Mouse (Mus musculus) layer of hippocampus, adult 9-11 months (tissue): Measurements from ENCODE around the gene Gp1bb.

Experiments used
- DNase-seq: peaks from one replicate; pipeline ENCODE4 v3.0.0; 2022

The Gp1bb gene

DNA sequence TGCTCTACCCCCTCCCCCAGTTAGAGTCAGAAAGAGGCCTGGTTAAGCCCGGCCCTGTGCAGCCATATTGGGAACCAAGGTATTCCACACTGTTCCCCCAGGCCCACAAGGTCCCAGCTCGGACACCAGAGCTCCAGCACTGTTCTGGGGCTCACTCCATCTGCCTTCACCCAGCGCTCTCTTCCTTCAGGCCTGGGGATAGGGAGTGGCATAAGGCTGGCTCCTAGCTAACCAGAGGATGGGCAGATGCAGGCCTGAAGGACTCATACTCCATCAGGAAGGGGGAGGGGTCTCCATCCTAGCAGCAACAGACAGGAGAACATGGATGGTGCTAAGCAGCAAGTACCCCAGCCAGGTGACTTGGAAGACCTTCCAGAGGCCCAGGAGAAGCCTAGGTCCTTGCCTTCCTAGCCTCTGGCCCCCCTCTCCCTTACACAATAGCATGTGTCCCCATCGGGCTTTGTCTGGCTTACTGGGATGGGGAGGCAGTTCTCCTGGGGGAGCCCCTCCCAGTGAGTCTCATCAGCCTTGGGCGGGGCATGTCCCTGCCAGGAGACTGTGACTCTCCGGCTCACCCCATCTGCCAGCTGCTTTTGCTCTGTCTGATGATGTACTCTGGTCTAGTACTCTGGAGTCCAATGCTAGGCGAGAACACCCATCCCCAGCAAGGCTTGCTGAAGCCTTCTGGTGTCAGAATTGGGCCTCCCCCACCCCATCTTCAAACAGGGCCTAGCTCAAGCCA is 6.2 kb upstream of the Gp1bb start:
- peak; percentile 50 for DNase-seq

DNA sequence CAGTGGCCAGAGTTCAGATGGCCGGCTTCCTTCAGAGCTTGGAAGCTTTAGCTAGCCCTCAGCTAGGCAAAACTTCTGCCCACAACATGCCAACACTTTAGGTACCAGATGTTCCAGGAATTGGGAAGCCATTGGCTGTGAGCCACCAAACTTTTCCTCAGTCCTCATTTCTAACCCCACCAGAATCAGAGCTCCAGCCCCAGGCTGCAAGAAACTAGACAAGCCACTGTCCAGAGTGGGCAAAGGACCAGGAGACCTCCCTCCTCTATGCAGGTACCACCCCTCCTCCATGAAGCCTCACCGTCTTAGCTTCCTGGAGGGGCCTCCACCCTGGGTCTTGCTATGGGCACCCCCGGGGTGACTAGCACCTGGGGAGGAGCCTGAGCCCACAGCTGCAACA is 5.0 kb upstream of the Gp1bb start:
- DNase-seq = no peak

DNA sequence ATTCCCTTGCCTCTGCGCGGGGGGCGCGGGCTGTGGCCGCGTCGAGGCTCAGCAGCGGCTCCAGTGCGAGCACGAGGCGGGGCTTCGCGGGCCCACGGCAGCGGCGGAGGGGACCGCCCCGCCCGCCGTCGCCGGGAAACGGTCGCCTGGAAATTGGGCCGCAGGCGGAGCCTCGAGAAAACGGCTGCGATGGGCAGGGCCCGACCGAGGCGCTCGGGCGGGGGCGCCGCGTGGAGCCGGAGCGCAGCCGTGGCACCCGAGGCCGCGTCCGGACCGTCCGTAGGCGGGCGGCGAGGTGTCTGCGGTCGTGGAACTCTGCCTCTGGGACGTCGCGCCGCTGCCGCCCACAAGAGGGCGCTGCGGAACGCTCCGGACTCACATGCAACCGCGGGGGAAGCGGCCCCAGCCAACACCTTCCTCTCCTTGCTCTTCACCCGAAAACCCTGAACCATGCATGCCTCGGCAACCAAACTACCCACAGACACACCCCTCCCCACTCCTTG is 4.2 kb upstream of the Gp1bb start, which contains the start of gene Gm49601:
Gene Gm49601 (minus strand): TSS at position 52 of the 503 bp plus-strand sequence.
- DNase-seq = peak; percentile 87

DNA sequence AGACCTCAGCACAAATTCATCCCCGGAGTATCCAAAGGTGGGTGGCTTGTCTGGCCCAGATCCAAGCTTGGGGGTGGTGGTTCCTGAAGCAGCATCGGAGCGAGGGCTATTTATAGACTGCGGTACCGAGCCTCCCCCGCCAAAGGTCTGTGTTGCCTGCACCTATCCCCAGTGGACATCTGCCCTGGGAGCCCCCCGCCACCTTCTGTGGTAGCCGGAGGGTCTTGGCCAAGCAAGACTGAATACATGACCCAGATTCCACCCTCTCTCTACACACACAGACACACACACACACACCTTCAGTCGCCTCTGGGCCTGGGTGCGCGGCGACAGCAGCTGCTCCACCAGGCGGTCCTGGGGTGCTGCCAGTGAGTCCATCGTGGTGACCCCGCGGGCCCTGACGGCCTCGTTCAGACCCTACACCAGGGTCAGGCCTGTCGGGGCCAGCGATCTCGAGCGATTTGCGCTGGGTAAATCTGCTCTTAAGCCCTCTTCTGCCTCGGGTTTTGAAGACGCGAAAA is 3.6 kb upstream of the Gp1bb start:
- peak; percentile 70 for DNase-seq

DNA sequence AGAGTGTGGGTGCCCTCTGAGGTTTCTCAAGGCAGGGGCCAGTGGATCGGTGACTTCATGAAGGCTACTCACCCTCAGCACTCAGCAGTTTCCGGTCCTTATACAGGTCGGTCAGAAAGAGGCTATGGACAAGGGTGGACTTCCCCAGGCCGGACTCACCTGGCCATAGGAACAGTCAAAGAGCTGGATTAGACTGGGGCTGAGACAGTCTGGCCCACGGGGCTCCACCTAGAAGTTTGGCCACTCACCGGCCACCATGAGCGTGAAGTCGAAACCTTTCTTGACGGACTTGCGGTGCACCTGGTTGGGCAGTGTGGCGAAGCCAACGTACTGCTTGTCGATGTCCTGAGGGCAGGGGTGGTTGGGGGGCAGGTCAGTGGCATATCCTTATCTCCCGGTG is 2.9 kb upstream of the Gp1bb start:
- no peak for DNase-seq

DNA sequence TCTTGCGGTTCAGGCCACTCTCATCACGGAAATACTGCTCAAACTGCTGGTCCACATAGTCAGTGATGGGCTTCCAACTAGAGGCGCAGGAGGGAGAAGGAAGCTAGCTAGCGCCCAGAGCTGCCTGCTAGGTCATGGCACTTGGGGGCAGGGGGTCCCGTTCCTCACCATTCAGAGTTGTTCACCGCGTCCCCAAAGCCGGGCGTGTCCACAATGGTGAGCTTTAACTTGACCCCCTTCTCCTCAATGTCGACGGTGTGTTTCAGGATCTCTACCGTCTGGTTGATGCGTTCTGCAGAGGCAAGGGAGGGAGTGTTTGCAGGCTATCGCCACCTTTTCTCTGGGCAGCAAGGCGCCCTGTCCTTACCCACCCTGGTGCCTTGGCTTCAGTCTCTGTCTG is 2.4 kb upstream of the Gp1bb start:
- DNase-seq = no peak

DNA sequence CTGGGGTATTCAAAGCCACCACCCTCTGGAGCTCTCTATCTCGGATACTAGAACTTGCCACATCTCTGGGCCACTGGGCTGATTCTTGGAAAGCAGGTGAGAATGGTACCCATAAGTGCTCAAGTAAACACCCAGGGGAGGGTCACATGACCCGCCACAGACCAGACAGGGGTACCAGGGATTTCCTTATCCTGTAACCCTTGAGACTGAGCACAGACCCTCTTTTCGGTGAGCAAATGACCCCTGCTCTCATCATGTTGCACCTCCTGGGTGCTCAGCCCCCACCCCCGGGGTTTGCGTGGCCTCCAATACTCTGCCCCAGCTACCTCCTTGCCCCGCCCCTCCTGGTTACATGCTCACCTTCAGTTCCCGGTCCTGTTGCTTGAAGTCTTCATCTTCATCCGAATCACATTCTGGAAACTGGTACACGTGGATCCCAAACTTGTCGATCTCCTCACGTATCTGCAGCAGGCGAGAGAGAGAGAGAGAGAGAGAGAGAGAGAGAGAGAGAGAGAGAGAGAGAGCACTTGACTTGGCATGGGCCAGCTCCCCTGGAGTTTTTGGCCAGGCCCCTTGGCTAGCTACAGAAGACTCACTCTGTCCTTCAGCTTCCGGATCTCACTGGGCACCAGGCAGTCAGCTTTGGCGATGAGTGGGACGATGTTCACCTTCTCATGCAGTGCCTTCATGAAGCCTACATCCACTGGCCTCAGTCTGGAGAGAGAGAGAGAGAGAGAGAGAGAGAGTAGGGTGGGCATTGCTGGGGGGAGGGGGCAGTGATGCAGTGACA is 1.7 kb upstream of the Gp1bb start:
- DNase-seq = peak; percentile 23

DNA sequence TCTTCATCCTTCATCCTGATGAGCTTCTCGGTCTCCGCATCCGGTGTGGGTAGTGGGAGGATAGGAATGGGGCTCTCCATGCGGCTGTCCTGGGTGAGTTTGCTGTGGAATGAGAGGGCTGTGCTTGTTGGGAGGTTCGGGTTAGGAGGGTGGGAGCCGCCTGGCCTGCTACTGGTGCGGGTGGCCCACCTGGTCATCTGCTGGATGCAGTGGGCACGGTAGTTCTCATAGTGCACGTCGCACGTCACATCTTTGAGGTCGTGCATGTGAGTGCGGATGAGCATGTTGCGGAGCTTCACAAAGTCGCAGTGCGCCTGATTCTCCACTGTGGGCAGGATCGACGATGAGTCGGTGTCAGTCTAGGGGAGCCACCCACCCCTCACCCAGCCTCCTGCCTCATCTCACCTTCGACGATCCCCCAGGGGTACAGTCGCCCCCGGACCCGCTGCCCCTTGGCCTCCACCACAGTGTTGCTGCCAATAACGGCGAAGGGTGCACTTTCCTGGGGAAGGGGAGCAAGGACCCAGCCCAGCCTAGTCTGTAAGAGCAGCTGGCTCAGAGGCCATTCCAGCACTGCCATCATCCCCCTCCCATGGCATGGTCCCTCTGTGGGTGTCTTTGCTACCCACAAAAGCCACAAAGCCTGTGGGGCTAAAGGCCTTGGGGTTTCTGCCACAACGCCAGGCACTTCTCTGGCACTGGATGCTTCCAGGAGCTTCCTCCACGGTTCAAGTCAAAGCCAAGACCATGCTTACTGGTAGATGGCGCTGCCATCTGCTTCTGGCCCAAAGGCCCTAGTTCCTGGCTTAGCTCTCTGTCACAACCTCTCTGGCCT is 930 bp upstream of the Gp1bb start:
- DNase-seq = peak; percentile 17

DNA sequence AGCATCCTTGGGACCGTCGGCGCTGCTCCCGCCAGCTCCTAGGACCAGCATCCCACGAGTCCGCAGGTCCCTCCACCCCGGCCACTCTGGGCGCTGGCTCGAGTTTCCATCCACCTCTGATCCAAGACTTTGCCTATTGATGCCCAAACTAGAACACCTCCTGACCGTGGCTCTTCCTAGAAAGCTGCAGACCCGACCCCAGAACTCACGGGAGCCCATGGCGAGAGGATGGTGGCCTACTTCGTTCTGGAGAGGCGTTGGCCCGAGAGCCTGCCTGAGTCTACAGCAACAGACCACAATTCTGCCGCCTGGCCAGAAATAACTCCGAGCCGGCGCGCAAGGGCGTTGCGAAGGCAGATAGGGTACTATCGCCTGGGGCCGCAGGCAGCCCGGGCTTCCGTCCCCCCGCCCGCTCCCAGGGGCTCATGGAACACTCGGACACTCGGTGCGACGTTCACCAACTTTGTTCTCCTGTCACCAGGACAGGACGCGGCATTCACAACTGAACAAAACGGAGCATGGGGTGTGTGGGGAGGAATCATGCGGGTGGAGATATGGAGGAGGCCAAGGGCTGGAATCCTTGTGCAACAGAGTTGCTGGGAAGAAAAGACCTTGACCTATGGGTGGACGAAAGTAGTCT is 721 bp downstream of the Gp1bb start:
- DNase-seq = peak; percentile 22

DNA sequence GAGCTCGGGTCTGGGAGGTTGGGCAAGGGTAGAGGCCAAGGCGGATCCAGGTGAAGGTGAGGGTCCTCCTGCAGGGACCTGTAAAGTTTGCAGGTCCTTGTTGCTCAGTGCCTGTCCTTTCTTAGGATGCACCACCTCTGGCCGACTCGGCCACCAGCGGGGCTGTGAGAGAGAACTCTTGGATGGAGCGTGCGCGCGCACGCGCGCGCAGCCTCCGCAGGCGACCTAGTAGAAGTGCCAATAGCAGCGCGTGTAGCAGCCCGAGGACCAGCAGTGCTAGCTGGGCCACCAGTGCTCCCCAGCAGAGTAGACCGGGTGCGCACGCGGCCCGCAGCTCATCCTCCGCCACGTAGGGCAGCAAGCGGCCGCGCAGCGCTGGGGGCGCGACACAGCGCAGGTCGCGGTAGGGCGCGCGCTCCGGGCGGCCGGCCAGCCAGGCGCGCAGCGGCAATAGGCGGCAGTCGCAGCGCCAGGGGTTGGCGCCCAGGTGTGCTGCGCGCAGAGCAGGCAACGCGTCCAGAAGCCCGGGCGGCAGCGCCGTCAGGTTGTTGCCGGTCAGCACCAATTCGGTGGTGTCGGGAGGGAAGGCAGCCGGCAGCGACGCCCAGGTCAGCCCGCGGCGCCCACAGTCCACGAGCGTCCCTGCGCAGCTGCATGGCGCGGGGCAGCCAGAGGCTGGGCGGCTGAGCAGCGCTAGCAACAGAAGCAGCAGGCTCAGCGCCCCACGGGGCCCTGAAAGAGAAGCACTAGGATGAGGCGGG is 1.4 kb downstream of the Gp1bb start:
- peak; percentile 59 for DNase-seq

DNA sequence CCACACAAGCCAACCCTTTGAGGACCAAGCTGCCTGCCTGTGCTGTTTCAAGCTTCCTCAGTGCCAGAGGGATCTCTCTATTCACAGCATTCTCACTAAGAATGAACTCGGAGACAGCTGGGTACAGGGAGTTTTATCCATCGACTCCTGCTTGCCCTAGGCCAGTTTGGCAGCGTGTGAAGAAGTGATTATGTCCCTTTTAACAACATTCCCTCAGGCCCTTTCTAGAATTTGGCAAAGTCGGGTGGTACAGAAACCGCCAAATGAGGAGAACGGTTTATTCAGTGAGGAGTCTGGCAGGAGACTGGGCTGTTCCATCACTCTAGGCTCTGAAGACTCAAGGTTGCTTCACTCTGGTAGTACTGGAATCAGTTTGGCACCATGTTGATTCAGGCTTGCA is 2.0 kb downstream of the Gp1bb start:
- no peak for DNase-seq

DNA sequence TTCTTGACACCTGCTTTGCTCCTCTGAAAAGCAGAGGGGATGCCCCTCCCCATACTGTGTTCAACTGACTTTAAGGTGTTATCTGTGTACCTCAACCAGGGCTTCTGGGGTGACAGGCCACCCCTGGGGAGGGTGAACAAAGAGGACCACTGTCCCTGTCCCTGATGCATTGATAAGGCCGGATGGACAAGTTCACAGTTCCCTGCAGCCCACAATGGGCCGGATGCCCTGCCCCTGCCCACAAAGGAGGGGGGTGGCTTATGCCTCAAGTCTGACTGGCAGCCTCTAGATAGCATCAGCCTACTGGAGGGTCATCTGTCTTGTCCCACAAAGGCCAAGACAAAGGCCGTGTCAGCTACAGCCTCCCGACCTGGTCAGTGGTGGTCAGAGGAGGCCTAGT is 3.1 kb downstream of the Gp1bb start:
- no peak for DNase-seq

DNA sequence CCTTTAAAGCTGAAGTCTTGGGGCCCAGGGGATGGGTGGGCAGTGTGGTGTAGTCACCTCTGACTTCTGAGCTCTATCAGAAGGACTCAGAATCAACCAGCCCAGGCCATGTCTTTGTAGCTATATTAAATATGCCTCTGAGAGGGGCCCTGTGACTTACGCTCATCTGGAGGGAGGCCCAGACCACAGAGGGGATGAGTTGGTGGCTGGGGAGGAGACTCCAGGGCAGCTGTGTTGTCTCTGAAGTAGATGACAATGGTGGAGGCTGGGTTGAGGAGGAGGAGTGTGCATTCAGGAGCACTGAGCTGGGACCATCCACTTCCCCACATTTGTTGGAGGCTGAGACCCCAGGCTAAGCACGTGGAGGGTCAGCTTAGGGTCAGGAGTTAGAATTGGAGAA is 3.9 kb downstream of the Gp1bb start:
- no peak for DNase-seq

DNA sequence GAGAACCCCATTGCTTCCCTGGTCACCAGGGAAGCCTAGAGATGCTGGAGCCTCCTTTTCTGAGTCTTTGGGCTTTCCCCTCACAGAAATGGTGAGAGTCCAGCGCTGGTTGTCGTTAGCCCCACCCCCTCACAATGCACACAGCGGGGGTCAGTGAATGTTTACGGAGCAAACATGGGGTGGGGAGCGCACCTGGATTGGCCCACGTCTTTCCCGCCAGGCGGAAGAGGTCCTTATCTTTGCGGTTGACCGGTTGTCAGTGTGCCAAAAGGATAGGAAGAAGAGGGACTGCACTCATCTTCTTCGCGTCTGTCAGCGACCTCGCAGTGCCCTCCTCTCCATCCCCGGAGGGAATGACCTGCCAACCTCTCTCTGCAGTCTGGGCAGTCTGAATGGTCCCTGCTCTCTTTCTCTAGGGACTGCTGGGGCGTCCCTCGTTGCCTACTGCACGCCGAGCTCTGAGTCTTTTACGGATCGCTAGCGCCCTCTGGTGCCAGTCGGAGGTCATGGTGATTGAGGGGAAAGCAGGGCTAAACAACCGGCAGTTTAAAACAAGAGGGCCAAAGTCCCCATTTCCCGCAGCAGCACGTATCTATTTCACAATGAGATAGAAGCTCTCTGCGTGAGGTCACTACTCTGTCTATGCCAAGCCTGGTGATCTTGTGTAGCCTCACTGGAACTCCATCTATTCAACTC is 4.7 kb downstream of the Gp1bb start:
- DNase-seq = peak; percentile 81

DNA sequence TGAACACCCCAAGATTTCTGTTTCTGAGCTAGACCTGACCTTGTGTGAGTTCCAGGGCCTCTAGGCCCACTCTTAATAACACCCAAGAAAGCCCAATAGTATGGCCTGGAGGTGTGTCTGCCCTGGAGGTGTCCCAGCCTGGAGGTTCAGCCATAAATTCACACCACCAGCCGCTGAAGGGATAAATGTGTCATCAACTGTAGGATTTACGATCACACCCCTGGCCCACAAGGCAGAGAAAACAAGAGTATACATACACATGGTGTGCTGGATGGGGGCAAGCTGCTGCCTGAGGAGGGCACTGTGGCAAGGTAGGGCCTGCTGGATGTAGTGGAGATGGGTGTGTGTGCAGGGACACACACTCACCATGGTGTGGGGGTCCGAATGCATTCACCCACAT is 8.9 kb downstream of the Gp1bb start:
- DNase-seq = no peak

DNA sequence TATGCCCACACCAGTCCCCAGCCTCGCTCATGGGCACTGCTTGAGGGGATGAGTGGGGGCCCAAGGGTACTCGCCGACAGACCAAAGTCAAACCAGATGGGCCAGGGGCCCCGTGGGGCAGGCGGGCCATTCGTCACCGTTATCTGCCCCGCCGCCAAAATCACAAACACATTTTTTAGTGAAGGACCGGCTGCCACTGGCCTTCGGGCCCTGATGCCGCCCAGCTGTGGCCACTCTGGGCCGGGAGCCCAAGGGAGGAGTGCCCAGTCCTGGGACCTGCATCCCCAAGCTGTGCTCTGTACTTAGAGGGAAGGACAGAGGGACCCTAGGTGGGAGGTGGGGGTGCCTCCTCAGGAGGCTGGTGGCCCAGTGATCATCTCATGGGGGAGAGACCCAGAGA is 10.5 kb downstream of the Gp1bb start:
- DNase-seq = no peak

DNA sequence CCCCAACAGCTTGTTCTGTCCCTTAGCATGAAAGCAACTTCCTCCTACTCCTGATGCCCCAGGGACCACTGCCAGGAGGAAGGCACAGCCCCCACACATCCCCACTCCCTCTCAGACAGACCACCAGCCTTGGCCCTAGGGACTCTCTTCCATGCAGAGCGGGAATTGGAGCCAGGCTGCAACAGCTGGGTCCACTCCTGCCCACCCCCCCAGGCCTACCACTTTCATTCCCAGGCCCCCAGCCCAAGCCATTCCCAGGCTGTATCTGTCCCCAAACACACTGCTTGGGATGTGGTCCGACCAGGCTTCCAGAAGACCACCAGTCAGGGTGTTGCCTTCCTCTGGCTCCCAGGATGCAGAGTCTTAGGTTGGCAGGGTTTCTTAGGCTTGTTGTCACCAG is 13.1 kb downstream of the Gp1bb start:
- DNase-seq = no peak

DNA sequence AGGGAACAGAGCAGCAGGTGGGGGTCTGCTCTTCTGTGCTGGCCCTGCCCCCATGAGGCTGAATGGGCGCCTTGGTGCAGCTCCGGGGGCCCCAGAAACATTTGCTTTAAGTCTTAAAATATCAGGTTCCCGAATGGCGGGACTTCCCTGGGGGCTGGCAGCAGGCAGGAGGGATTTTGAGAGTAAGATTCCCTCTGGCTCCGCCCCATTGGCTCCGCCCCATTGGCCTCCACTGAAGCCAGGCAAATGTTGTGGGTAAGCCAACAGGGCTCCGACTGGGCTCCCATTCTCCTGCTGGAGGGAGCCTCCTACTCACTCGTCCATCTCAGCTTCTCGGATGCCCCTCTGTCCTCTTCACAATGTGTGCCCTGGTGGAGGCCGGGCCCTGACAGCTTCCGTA is 14.0 kb downstream of the Gp1bb start:
- DNase-seq = no peak

DNA sequence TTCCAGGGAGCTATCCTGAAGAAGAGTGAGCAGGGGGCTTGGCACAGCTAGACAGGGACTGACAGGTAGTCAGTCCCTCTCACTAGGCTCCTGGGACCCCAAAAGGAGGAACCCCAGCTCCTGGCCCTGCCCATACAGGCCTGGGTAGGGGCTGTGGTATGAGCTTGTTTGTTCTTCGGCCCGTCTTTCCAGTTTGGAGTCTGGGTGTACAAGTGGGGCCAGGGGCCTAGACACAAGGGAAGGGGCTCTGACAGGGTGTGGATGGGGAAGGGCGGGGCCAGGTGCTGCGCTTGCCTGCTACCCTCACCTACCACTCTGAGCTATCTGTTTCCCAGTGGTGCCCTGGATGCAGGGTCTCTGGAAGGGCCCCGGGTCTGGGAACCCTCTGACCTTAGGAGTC is 16.5 kb downstream of the Gp1bb start:
- DNase-seq = no peak

DNA sequence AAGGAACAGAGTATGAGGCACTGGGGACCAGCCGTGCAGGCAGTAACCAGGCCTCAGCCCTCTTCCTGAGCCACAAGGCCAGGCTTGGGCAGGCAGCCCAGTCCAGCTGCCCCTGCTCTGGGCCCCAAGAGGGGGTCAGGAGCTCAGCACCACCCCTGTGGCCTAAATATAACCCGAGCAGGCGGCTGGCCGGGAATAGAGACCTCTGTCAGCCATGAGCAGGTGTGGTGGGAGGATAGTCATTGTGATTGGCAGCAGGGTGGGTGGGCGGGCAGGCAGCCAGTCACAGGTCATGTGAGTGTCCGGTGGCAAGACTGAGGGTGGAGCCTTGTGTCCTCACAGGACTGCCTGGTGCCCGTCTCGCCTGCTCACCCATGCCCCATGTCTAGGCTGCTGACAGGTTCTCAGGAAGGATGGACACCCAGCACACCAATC is 17.9 kb downstream of the Gp1bb start:
- DNase-seq = no peak

DNA sequence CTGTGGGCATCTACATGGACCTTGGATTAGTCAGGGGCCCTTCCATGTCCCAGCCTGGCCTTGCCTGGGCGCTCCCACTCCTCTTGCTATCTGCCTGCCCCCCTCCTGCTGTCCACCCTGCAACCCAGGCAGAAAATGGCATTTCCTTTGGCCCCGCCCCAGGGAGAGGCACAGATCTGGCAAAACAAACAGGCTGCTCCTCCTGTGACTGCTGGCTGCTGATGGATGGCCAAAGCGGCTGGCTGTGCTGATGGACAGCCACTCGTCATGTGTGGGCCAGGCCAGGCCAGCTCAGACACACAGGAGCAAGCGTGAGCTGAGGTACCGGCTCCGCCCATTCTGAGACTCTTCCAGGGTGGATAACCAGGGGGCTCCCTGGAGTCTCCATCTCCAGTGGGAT is 20.8 kb downstream of the Gp1bb start:
- no peak for DNase-seq
